Mouse (Mus musculus) right cerebral cortex, adult 18-20 months (tissue): Measurements from ENCODE around the gene Gm8439.
A peak's percentile ranks its signal among the peaks of the same experiment; 100 is the strongest.

Experiments
- DNase-seq: peaks from one replicate; pipeline ENCODE4 v3.0.0; 2022; ENCODE audit warnings: mixed read lengths

The Gm8439 gene

DNA sequence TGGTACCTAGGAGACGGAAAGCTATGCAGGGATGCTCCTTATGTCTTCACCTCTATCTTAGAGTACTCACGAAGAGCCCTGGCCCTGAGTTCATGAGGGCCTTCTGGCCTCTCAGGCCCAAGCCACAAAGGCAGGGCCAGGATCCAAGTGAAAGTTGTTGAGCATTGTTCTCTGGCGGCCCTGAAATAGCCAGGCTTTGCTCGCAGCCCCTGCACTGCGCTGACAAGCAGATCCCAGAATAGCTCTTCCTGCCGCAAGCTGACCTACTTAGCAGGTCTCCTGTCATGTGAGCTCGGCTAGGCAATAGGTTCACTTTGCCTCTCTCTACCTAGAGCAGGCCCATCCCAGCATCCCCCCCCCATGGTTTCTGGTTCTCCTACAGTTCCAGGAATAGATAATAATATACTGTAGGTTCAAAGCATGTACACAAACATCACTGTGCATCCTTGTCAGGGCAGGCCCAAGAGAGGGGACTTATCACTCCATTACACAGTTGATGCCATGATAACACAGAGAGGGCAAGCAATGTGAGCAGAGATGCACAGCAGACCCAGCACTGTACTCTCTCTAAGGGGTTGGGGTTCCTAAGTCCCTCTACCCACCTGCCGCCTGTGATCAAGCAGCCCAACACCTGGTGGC is 25.3 kb downstream of the Gm8439 start:
- DNase-seq: peak; percentile 85

DNA sequence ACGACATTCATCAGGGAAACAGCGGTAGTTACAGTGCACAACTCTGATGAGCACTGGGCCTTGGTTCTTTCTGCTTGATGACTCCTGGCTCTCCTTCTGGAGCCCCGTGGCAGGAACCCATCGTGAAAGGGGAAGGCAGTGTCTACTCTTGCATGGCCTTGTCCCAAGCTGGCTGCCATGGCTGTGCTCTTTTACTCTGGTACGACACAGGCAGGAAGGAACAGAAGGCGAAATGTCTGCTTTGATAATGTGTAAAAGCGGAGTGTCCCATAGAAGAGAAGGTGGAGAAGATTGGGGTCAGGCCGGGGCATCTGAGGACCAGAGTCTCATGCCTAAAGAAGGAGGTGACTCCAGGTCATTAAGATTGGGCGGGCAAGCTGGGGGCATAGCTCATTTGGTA is 26.1 kb downstream of the Gm8439 start:
- DNase-seq: no peak

DNA sequence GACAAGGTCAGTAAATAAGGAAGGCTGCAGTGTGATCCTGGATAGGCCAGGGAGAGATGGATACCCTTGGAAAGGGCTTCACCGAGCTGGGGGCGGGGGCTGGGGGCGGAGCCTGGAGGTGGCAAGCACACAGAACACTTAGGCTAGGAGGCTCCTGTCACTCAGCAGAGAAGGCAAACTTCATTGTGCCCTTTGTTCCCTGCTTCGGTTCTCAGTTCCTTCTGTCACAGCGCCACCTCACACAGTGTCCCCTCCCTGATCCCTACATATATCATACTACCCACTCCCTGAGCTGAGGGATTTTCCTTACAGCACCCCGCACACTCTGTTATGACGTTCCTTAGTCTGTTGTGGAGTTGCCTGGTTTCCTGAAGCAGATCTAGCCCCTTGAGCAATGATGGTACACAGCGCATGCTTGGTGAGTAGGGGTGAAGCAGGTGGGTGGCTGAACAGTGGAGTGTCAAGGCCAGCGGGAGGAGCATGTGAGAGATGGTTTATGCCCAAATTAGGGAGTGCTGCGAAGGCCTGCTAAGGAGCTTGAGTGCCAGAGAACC is 27.1 kb downstream of the Gm8439 start:
- peak; percentile 60 for DNase-seq

DNA sequence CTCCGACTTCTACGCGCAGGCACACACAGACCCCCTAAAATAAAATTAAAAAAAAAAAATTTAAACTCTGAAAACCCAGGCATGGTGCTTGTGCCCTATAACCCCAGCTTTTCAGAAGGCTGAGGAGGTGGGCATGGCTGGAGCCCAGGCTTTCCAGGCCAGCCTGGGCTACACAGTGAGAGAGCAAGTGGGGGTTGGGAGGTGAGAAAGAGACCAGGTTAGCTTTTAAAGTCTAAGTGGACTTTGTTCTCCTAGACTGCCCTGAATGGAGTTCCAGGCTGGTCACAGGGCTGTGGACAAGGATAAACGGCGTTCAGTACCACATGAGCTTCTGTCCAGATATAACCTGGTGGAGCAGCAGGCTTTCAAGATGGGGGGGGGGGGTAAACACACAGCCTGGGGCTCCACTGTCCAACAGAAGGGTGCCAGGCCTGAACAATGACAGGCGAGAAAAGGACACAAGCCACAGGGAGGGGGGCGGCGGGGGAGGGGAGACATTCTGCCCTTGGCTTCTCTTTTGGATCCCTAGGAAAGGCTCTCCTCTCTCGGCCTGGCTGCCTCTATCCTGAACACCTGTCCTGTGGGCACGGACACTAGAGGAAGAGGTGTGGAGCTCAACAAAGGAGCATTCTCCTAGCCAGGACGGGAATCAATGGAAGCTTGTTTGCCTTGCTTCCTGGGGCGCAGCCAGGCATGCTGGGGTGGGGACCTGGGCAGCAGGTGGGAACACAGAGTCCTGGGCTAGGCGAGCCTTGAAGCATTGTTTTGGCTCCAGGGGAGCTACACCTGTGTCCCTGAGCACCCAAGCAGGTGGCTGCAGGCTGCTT is 27.9 kb downstream of the Gm8439 start:
- no peak for DNase-seq

DNA sequence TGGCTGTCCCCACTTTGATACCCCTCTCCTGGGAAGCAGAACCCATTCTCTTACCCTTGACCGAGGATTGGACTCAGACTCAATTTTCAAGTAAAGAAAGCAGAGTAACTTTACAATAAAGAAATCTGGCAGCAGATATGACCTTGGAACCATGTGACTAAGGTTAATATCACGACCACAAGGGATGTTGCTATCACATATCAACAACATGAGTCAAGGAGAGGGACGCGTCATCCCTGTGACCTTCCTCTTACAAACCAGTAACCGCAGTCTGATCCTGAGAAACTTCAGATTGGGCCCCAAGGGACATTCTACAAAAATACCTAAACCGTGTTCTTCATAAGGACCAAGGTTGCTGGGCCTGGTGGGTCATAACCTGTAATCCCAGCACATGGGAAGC is 39.2 kb downstream of the Gm8439 start:
- DNase-seq: no peak

DNA sequence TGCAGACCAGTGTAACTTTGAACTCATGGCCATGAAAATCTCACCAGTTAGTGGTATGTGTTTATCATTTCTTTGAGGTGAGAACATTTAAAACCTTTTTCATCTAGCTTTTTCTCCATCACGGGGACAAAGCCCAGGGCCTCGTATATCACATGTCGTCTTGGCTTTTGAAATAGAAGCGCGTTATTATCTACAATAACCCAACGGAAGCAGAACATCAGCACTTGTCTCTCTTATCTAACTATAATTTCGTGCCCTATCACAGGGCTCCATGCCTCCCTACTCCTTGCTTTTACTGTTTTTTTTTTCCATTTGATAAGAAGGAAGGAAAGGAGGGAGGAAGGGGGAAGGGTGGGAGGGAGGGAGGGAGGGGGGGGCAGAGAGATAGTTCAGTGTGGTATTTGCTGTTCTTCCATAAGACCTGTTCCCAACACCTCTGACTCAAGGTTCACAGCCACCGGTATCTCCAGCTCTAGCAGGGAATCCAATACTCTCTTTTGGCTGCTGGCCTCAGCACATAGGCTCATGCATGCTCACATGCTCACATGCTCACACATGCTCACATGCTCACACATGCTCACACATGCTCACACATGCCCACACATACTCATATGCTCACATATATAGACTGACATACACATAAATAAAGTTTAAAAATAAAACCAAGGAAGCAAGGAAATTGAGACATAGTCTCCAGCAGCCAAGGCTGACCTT is 41.8 kb downstream of the Gm8439 start:
- DNase-seq: no peak

DNA sequence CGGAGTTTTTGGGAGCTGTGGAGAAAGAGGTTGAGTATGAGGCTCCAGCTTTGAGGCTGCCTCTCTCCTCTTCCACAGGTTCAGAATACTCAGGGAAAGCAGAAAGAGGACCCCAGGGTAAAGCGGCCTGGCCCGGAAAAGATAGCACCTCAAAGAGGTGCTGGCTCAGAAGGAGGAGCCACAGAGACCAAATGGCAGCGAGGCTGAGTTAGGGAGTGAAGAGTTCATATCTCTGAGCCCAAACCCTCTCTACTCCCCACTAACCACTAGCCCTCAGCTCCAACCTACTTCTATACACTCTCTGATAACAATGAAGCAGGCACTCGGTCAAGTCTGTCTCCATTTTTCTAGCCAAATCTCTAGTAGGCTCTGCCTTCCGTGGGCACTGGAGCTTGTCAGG is 43.3 kb downstream of the Gm8439 start:
- no peak for DNase-seq

DNA sequence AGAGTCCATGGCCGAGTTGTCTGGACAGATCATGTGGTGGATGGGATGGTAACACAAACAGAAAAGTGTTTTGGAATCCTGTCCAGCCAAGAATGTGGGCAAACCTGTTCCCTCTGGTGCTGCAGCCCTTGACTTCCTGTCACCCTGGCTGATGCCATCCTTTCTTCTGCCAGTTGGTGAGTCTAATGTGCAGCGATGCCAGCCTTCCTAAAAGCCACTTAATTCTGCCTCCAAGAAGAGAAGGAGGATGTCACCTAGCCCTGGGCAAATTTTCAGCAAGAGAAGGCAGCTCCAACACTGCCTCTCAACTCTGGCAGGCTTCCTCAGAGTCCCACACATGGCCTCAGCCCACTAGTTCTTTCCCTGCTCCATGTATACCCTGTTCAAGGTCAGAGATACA is 46.8 kb downstream of the Gm8439 start:
- no peak for DNase-seq

DNA sequence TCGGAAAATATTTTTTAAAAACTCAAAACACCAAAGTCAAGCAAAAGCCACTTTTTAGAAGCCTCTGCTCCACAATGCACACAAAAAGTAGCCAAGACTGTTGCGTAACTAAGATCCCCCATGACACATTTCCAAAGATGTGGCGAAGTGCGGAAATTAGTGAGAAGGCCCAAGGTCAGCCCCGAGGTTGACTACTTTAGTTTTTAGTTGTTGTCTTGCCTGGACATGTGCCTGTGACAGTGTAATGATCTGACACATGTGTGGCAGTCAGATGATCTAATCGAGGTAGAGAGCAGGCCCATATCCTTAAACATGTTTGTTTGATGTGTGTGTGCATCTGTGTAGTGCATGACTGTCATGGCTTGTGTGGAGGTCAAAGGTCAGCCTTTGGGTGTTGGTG is 53.4 kb downstream of the Gm8439 start:
- no peak for DNase-seq

DNA sequence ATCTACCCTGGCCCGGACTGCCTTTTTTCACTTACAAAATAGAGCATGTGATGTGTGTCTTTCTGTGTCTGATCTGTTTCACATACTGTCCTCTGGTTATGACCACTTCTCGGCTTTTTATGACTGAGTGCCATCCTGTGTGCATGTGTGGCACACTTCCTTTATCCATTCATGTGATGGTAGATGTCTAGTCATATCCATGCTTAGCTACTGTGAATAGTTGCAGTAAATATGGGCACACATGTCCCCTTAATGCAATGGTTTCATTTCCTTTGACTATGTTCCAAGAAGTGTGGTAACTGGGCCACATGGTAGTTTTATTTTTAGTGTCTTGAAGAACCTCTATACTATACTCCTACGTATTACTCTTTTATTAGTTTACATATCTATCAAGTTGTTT is 55.4 kb downstream of the Gm8439 start:
- no peak for DNase-seq

DNA sequence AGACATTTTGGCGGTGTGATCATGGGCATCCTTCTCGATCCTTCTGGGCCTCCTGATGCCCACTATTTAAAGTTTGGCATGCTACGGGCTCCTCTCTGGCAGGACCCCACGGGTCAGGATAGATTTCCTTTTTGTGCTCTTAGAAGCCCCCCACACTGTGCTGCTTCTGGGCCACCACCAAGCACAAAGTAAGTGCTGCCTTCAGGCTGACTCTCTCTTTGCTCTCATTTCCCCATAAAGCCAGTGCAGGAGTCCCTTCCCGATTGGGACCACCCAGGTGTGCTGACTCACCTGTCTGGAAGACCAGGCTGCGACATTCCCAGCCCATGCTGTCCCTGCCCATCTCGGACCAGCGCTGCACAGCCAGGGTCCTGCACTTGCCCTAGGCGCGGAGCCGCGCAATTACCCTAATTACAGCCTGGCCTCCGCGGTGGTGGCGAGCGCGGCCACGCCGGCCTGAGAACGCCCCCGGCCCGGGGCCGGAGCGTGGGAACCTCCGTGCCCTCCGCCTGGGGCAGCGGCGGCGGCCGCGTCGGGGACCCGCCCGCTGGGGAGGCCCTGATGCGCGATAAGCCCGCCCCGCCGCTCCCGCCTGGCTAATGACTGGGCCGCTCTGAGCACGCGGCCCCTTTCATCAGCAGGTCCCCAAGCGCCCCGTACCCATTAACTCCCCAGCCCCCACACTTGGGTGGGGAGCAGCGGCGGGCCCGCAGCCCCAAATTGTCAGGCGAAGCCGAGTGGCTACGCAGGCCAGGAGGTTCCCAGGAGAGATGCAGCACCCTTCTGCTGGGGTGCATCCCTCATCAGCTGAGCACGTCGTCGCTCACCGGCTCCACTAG is 61.0 kb downstream of the Gm8439 start:
- peak; percentile 46 for DNase-seq

DNA sequence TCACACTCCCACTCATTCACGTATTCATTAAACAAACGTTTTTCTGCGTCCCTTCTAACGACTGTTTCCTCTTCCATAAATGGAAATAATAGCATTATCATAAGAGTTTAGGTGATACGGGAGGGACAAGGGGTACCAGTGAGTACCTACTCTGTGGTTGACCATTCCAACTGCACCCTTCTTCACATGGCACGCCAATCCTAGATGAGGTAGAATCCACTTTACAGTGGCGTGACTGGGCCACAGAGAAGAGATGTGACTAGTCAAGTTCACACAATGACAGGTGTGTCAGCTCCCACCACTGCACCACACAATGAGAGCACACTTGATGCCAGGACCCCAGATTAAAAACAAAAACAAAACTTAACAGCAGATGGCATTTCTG is 61.7 kb downstream of the Gm8439 start:
- no peak for DNase-seq

DNA sequence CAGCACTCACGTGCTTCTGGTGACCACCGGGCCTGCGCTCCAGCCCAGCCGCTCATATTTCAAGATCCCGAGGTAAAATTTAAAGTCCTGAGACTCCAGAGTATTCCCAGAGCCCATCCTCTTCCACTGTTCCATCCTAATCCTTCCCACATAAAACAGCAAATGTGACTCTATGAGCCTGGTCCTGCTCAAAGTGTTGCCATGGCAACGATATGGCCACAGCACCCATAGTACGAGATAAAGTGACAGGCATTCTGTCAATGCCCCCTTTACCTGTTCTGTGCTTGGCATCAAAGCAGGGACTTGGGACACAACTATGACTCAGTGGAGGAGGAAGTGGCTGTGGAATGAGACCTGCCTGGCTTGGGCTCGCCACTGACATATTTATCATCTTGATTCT is 67.4 kb downstream of the Gm8439 start:
- DNase-seq: no peak
